ENCODE assay signal across 16 mouse cellular contexts in genomic region chr4:154556418-154556817, GRCm38 (mm10).
A peak's percentile ranks its signal among the peaks of the same experiment; 100 is the strongest.
DNase-seq lines count a peak whose midpoint lies in the region; ATAC-seq and TF ChIP-seq lines count a peak whose summit lies in the region.
"Had no signal": no experiment of that assay in that cellular context is flagged by ENCODE, and none has a peak within 500 bp of the region (broad histone marks: within the 10 kb centered on the region; RNA-seq: fewer than 3 reads in every experiment).

No protein-coding gene starts in this region.

- peaks cover 67% of the 10 kb centered on the region for H3K4me1 ChIP-seq in forebrain, embryonic 12.5 days
- H3K4me1 ChIP-seq in hindbrain, embryonic 14.5 days (replicated peaks; ENCODE audit: control insufficient read depth, insufficient read depth, low read length) = peaks cover 30% of the 10 kb centered on the region
- peaks cover 52% of the 10 kb centered on the region for H3K4me1 ChIP-seq in neural tube, embryonic 13.5 days (replicated peaks)
- H3K4me1 ChIP-seq: intestine, embryonic 15.5 days had no signal

- H3K27me3 ChIP-seq in forebrain, embryonic 12.5 days = peaks cover 47% of the 10 kb centered on the region
- peaks cover 7% of the 10 kb centered on the region; the same call in 1 of the 2 replicates for H3K27me3 ChIP-seq in hindbrain, embryonic 14.5 days (ENCODE audit: control insufficient read depth, insufficient read depth, low read length)
- H3K27me3 ChIP-seq in neural tube, embryonic 13.5 days = peaks cover 83% of the 10 kb centered on the region

- no peaks in the 10 kb centered on the region for H3K9me3 ChIP-seq in forebrain, embryonic 12.5 days
- no peaks in the 10 kb centered on the region for H3K9me3 ChIP-seq in hindbrain, embryonic 14.5 days (ENCODE audit: control insufficient read depth, low read length)
- H3K9me3 ChIP-seq in neural tube, embryonic 13.5 days = no peaks in the 10 kb centered on the region
- H3K9me3 ChIP-seq: heart, embryonic 15.5 days; intestine, embryonic 15.5 days had no signal

- H3K9ac ChIP-seq in forebrain, embryonic 12.5 days = peak overlapping the region; percentile 22; the same call in 1 of the 2 replicates
- 0 out of 2 replicates have a peak overlapping the region, but pooled peaks have one; percentile 32 for H3K9ac ChIP-seq in hindbrain, embryonic 14.5 days
- H3K9ac ChIP-seq in neural tube, embryonic 13.5 days = no peak overlapping the region
- H3K9ac ChIP-seq: heart, embryonic 15.5 days; intestine, embryonic 15.5 days had no signal

- DNase-seq in layer of hippocampus, adult 2 months (ENCODE audit: low spot score in 2 of 2) = no peak
- no peak for DNase-seq in layer of hippocampus, adult 11-12 months (ENCODE audit: low spot score)
- peak; percentile 32 for DNase-seq in hindbrain, embryonic 14.5 days (ENCODE audit: low spot score)
- DNase-seq in gastrocnemius, postnatal 36 days = no peak
- no peak for DNase-seq in embryo, embryonic 10.5 days (ENCODE audit: low spot score)
- DNase-seq in embryo, embryonic 11 days = no peak
- DNase-seq: cerebellum, postnatal 25 days; kidney, postnatal 10 days; layer of hippocampus, postnatal 36 days; lung, adult 2 months; right cerebral cortex, adult 18-20 months had no signal

- intact Hi-C loops in gastrocnemius, postnatal 36 days (cut with DNase I) = no loop called here

- no peak for TF ChIP-seq CTCF in layer of hippocampus, adult 2 months (conservative IDR thresholded peaks at IDR 0.05)

- H3K36me3 ChIP-seq in forebrain, embryonic 12.5 days (replicated peaks) = no peaks in the 10 kb centered on the region
- no peaks in the 10 kb centered on the region for H3K36me3 ChIP-seq in hindbrain, embryonic 14.5 days (replicated peaks; ENCODE audit: control insufficient read depth, insufficient read depth)
- H3K36me3 ChIP-seq in neural tube, embryonic 13.5 days = no peaks in the 10 kb centered on the region
- H3K36me3 ChIP-seq: heart, embryonic 15.5 days; intestine, embryonic 15.5 days had no signal

- H3K27ac ChIP-seq in layer of hippocampus, adult 2 months = peak overlapping the region; percentile 72
- H3K27ac ChIP-seq in forebrain, embryonic 12.5 days = peak overlapping the region; percentile 47
- no peak overlapping the region for H3K27ac ChIP-seq in hindbrain, embryonic 14.5 days
- H3K27ac ChIP-seq in neural tube, embryonic 13.5 days (replicated peaks) = no peak overlapping the region
- H3K27ac ChIP-seq: heart, embryonic 15.5 days; intestine, embryonic 15.5 days had no signal

- peak overlapping the region; percentile 13 for H3K4me2 ChIP-seq in forebrain, embryonic 12.5 days
- peak overlapping the region; percentile 33 for H3K4me2 ChIP-seq in hindbrain, embryonic 14.5 days (replicated peaks)
- peak overlapping the region; percentile 34 for H3K4me2 ChIP-seq in neural tube, embryonic 13.5 days
- H3K4me2 ChIP-seq: heart, embryonic 15.5 days; intestine, embryonic 15.5 days had no signal

- H3K4me3 ChIP-seq in layer of hippocampus, adult 2 months = peak overlapping the region; percentile 41
- no peak overlapping the region for H3K4me3 ChIP-seq in forebrain, embryonic 12.5 days (replicated peaks)
- no peak overlapping the region for H3K4me3 ChIP-seq in hindbrain, embryonic 14.5 days (replicated peaks; ENCODE audit: low read length)
- H3K4me3 ChIP-seq in neural tube, embryonic 13.5 days = no peak overlapping the region
- H3K4me3 ChIP-seq: heart, embryonic 15.5 days; intestine, embryonic 15.5 days had no signal

- WGBS in forebrain, embryonic 12.5 days = 38% methylated on average over 11 of the region's 11 CpGs
- 16% methylated on average over 11 of the region's 11 CpGs for WGBS in hindbrain, embryonic 14.5 days
- 24% methylated on average over 11 of the region's 11 CpGs for WGBS in neural tube, embryonic 13.5 days

- ATAC-seq in forebrain, embryonic 12.5 days (ENCODE audit: low FRiP score) = peak; percentile 62
- ATAC-seq in hindbrain, embryonic 14.5 days (ENCODE audit: low FRiP score) = peak; percentile 31; the same call in 1 of the 2 replicates
- 0 out of 2 replicates have a peak, but pooled peaks have one; percentile 43 for ATAC-seq in neural tube, embryonic 13.5 days (ENCODE audit: low read depth)
- ATAC-seq: intestine, embryonic 15.5 days; Patski had no signal

Comparison
In these comparisons a context has a peak if more than half of its experiments do, and no peak if none do; other contexts are left out.
1. H3K27ac ChIP-seq: peak in layer of hippocampus, adult 2 months (single experiment) and forebrain, embryonic 12.5 days (single experiment); none in hindbrain, embryonic 14.5 days (single experiment) and neural tube, embryonic 13.5 days (single experiment).
2. Peak in every context shown above with its lines, with median percentiles within 50 percentile points of each other: ATAC-seq and H3K4me2 ChIP-seq.